Mouse (Mus musculus): ENCODE results near the gene Coq5. TPM values are rescaled to one million over a fixed set of nuclear protein-coding genes. Genes with fewer than 3 reads are reported as not detected.

Gene Coq5
- total RNA-seq (2021), result 10 to 100 TPM; 54.4 to 59.8 TPM
- long read RNA-seq, experiment 1, transcript Coq5-201 (7 exons, 2,037 nt), result major isoform, 126 of 131 reads
- long read RNA-seq, experiment 1, partial matches to known transcripts, result 2 of 131 reads
- long read RNA-seq, experiment 1, other reads (novel, unspliced or antisense), result 3 of 131 reads
- long read RNA-seq, experiment 2, transcript Coq5-201 (7 exons, 2,037 nt), result major isoform, 168 of 179 reads
- long read RNA-seq, experiment 2, transcript Coq5-203 (1 exons, 1,217 nt), result minor isoform, 5 of 179 reads
- long read RNA-seq, experiment 2, partial matches to known transcripts, result 1 of 179 reads
- long read RNA-seq, experiment 2, other reads (novel, unspliced or antisense), result 5 of 179 reads

GRCm38 (mm10) chr5:115279226-115280049 is at the start of gene Coq5:
TSS of gene Coq5 (plus strand) at chr5:115279666.
- DNase-seq (ENCODE audit: low spot score in 2 of 2), result peak; percentile 78 to 82

- no peak for DNase-seq (ENCODE audit: low spot score in 2 of 2)
Observed at GRCm38 (mm10) chr5:115230830-115231551, 48.5 kb upstream of the Coq5 start.

- no peak for DNase-seq (ENCODE audit: low spot score in 2 of 2)
Observed at GRCm38 (mm10) chr5:115231552-115232120, 47.8 kb upstream of the Coq5 start.

GRCm38 (mm10) chr5:115232516-115232915 is 47.0 kb upstream of the Coq5 start:
- no peak for DNase-seq (ENCODE audit: low spot score in 2 of 2)

GRCm38 (mm10) chr5:115233031-115233780 is 46.3 kb upstream of the Coq5 start:
- DNase-seq (ENCODE audit: low spot score in 2 of 2), result no peak

GRCm38 (mm10) chr5:115234519-115234918 is 44.9 kb upstream of the Coq5 start:
- no peak for DNase-seq (ENCODE audit: low spot score in 2 of 2)

- DNase-seq (ENCODE audit: low spot score in 2 of 2), result peak; percentile 24 to 35
Observed at GRCm38 (mm10) chr5:115235323-115235771, 44.1 kb upstream of the Coq5 start.

GRCm38 (mm10) chr5:115235786-115236263 is 43.6 kb upstream of the Coq5 start, which contains the start of gene Pop5:
TSS of gene Pop5 (plus strand) at chr5:115235836.
- DNase-seq (ENCODE audit: low spot score in 2 of 2), result peak; percentile 68 to 83

GRCm38 (mm10) chr5:115237803-115238728 is 41.4 kb upstream of the Coq5 start:
- peak; percentile 77 to 87 for DNase-seq (ENCODE audit: low spot score in 2 of 2)

GRCm38 (mm10) chr5:115238729-115239195 is 40.7 kb upstream of the Coq5 start:
- DNase-seq (ENCODE audit: low spot score in 2 of 2), result no peak

- DNase-seq (ENCODE audit: low spot score in 2 of 2), result no peak
Observed at GRCm38 (mm10) chr5:115240191-115240590, 39.3 kb upstream of the Coq5 start.

- no peak for DNase-seq (ENCODE audit: low spot score in 2 of 2)
Observed at GRCm38 (mm10) chr5:115255472-115255871, 24.0 kb upstream of the Coq5 start.

GRCm38 (mm10) chr5:115256909-115257546 is 22.4 kb upstream of the Coq5 start:
- DNase-seq (ENCODE audit: low spot score in 2 of 2), result no peak

- DNase-seq (ENCODE audit: low spot score in 2 of 2), result no peak
Observed at GRCm38 (mm10) chr5:115260356-115260755, 19.1 kb upstream of the Coq5 start.

GRCm38 (mm10) chr5:115261141-115261540 is 18.3 kb upstream of the Coq5 start:
- DNase-seq (ENCODE audit: low spot score in 2 of 2), result no peak

- no peak for DNase-seq (ENCODE audit: low spot score in 2 of 2)
Observed at GRCm38 (mm10) chr5:115261880-115262279, 17.6 kb upstream of the Coq5 start.

GRCm38 (mm10) chr5:115262502-115263291 is 16.8 kb upstream of the Coq5 start:
- no peak for DNase-seq (ENCODE audit: low spot score in 2 of 2)

- no peak for DNase-seq (ENCODE audit: low spot score in 2 of 2)
Observed at GRCm38 (mm10) chr5:115266340-115266739, 13.1 kb upstream of the Coq5 start.

All from adrenal gland, postnatal 4 days (tissue).